Mouse (Mus musculus) heart, embryonic 11.5 days (tissue): Measurements from ENCODE around the gene Serpina12. TPM values are rescaled to one million over a fixed set of nuclear protein-coding genes. Genes with fewer than 3 reads are reported as not detected.
A peak's percentile ranks its signal among the peaks of the same experiment; 100 is the strongest.

ENCODE experiments used
- ATAC-seq: fragments of 200-750 bp; cut with Nextera tagmentation; replicated peaks from 2 replicates; pipeline ENCODE4 v1.8.0; 2017; ENCODE audit warnings: moderate library complexity; ENCODE audit not compliant: insufficient number of reproducible peaks, low FRiP score, low TSS enrichment
- H3K27ac ChIP-seq: fragments of 300-500 bp; sonication (generic); 2 replicates; pipeline ENCODE4 v1.5.1; 2014; ENCODE audit warnings: mild to moderate bottlenecking, low read depth, low read length
- H3K27me3 ChIP-seq: fragments of 300-500 bp; sonication (generic); 2 replicates; pipeline ENCODE4 v1.6.1; 2014; ENCODE audit warnings: mild to moderate bottlenecking, low read length, mixed read lengths; ENCODE audit not compliant: control insufficient read depth, insufficient read depth
- H3K36me3 ChIP-seq: fragments of 300-500 bp; sonication (generic); 2 replicates; pipeline ENCODE4 v1.6.1; 2014; ENCODE audit warnings: mild to moderate bottlenecking, low read length, moderate library complexity, mixed read lengths; ENCODE audit not compliant: control insufficient read depth, insufficient read depth
- H3K4me1 ChIP-seq: fragments of 300-500 bp; sonication (generic); 2 replicates; pipeline ENCODE4 v1.6.1; 2014; ENCODE audit warnings: low read length; ENCODE audit not compliant: control insufficient read depth, insufficient read depth
- H3K4me2 ChIP-seq: fragments of 300-500 bp; sonication (generic); 2 replicates; pipeline ENCODE4 v1.6.1; 2014; ENCODE audit warnings: mild to moderate bottlenecking, moderate library complexity
- H3K4me3 ChIP-seq: fragments of 300-500 bp; sonication (generic); 2 replicates; pipeline ENCODE4 v1.5.1; 2014; ENCODE audit warnings: low read depth, low read length
- H3K9ac ChIP-seq: fragments of 300-500 bp; sonication (generic); 2 replicates; pipeline ENCODE4 v1.6.1; 2014; ENCODE audit warnings: mild to moderate bottlenecking, low read depth, low read length, moderate library complexity
- H3K9me3 ChIP-seq: fragments of 300-500 bp; sonication (generic); replicated peaks from 2 replicates; pipeline ENCODE4 v1.6.1; 2016; ENCODE audit warnings: low read length; ENCODE audit not compliant: control insufficient read depth
- WGBS: fragments of 180-500 bp; shearing (Covaris S2); extraction: QIAGEN DNeasy Blood & Tissue Kit; methylation state at CpG from one replicate; pipeline ENCODE4 v1.1.7; 2014; ENCODE audit not compliant: insufficient replicate concordance; 5-methylcytosine and 5-hydroxymethylcytosine counted together
- polyA plus RNA-seq: library from polyadenylated mRNA; unstranded; fragments of >200 nt; fragmentation: Nextera tagmentation; extraction: Ambion mirVana; gene quantifications from 2 replicates; pipeline ENCODE4 v1.2.1, GENCODE M21; 2014

The Serpina12 gene
- polyA plus RNA-seq, 1 experiment from 2014 or later = not detected

DNA sequence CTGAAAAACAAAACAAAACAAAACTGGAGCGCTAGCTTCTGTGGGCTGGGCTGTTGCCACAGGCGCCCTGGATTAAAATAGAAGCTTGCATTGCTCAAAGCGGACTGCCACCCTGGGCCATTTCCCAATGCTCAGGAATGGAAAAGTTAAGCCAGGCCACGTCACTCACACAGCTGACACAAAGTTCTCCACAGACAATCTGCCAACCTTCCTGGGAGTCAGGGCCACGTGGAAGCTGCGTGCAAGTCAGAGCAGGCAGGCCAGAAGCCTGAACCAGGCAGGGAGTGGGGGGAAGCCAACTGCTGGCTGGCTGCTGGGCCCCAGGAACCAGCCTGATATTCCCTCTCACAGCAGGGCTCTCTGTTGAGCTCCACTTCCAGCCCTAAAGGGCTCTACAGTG is 2.8 kb downstream of the Serpina12 start:
- Histone ChIP-seq H3K9me3 (no peaks in the 10 kb centered on the region), H3K36me3 (no peaks in the 10 kb centered on the region), H3K4me3 (no peak overlapping the region), H3K9ac (no peak overlapping the region), H3K27ac (no peak overlapping the region; the same call in 1 of the 2 replicates), H3K27me3 (no peaks in the 10 kb centered on the region), H3K4me2 (no peak overlapping the region), H3K4me1 (no peaks in the 10 kb centered on the region)
- no peak for ATAC-seq
- WGBS = 47% methylated on average over 6 of the region's 6 CpGs

DNA sequence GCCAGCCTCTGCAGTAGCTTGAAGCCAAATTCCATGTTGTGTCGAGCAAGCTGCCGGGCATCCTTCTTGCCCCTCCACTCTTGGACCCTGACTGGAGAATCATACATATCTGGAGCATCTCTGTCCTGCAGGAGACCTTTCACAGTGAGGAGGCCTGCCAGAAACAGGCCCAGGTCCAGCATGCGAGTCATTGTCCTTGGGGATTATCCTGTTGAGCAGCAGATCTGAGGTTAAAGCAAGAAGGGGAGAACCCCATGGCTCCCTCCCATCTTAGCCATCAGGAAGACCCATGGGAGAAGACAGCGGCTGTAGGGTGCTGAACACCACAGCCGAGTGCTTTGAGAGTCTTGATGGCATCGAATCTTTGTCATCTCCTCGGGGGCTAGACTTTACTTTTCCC is 6.1 kb downstream of the Serpina12 start:
- no peak overlapping the region for H3K4me3 ChIP-seq
- H3K36me3 ChIP-seq = no peaks in the 10 kb centered on the region
- 83% methylated on average over 7 of the region's 7 CpGs for WGBS
- H3K9me3 ChIP-seq = no peaks in the 10 kb centered on the region
- H3K4me2 ChIP-seq = no peak overlapping the region
- H3K9ac ChIP-seq = no peak overlapping the region
- H3K27me3 ChIP-seq = no peaks in the 10 kb centered on the region
- no peak overlapping the region for H3K27ac ChIP-seq
- no peak for ATAC-seq
- H3K4me1 ChIP-seq = no peaks in the 10 kb centered on the region

DNA sequence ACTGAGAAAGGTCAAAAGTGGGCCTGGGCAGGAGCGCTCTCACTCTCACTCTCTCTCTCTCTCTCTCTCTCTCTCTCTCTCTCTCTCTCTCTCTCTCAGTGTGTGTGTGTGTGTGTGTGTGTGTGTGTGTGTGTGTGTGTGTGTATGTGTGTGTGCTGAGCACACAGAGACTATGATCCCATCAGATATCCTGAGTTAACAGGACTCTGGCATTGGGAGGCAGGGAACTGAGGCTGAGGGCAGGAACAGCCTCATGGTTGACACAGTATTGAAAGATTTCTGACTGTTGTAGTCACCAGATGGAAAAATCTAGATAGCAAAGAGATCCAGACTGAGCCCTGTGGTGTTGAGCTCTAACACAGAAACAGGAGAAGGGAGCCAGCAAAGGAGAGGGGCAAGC is 10.5 kb downstream of the Serpina12 start:
- H3K27me3 ChIP-seq = no peaks in the 10 kb centered on the region
- H3K4me3 ChIP-seq = no peak overlapping the region
- H3K4me2 ChIP-seq = no peak overlapping the region
- no peaks in the 10 kb centered on the region for H3K9me3 ChIP-seq
- ATAC-seq = no peak
- H3K36me3 ChIP-seq = no peaks in the 10 kb centered on the region
- no peak overlapping the region for H3K27ac ChIP-seq
- WGBS = 78% methylated on average over 1 of the region's 1 CpGs
- no peaks in the 10 kb centered on the region for H3K4me1 ChIP-seq
- no peak overlapping the region for H3K9ac ChIP-seq

DNA sequence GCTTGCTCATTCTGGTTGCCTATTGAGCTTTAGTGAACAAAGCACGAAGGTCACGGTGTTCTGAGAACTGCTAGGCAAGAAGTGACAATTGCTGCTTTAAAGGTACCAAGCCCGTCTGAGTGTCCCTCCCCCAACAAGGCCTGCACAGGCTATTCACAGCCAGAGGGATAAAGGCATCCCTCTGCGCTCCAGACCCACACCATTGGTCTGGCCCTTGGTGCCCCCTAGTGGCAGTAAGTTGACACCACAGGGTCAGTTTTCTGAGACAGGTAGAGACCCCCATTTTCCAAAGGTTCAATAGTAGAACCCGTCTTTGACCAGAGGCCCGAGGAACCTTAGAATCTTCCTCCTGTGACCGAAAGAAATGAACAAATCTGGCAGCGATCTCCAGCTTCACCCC is 14.3 kb downstream of the Serpina12 start:
- 33% methylated on average over 8 of the region's 8 CpGs for WGBS
- no peak for ATAC-seq

DNA sequence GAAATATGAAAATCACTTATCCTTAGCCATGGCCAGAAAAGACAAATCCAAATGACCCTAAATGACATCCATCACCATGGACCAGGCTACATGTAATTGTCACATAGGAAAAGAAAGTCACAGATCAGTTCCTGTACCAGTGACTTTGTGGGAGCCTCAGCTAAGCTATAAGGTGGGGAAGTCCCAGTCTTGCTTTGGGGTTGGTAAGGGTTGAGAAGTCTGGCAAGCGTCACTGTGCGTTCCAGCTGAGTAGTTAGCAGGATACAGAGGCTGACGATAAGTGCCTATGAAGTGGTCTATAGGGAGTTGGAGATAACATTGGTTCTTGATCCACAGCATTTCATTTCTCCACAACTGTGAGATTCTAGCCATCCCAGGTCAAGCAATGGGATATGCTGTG is 29.0 kb downstream of the Serpina12 start:
- ATAC-seq = no peak
- H3K4me2 ChIP-seq = no peak overlapping the region
- no peaks in the 10 kb centered on the region for H3K4me1 ChIP-seq
- no peak overlapping the region for H3K4me3 ChIP-seq
- H3K27ac ChIP-seq = no peak overlapping the region
- H3K36me3 ChIP-seq = no peaks in the 10 kb centered on the region
- peaks cover 3% of the 10 kb centered on the region; the same call in 1 of the 2 replicates for H3K27me3 ChIP-seq
- H3K9ac ChIP-seq = no peak overlapping the region
- H3K9me3 ChIP-seq = no peaks in the 10 kb centered on the region
- 42% methylated on average over 3 of the region's 3 CpGs for WGBS

More for the DNA sequence above, 14.3 kb downstream of the Serpina12 start:
- Histone ChIP-seq H3K36me3 (no peaks in the 10 kb centered on the region), H3K9me3 (no peaks in the 10 kb centered on the region), H3K4me3 (no peak overlapping the region), H3K27me3 (peaks cover 2% of the 10 kb centered on the region; the same call in 1 of the 2 replicates), H3K4me1 (no peaks in the 10 kb centered on the region), H3K9ac (no peak overlapping the region), H3K4me2 (no peak overlapping the region), H3K27ac (no peak overlapping the region)

DNA sequence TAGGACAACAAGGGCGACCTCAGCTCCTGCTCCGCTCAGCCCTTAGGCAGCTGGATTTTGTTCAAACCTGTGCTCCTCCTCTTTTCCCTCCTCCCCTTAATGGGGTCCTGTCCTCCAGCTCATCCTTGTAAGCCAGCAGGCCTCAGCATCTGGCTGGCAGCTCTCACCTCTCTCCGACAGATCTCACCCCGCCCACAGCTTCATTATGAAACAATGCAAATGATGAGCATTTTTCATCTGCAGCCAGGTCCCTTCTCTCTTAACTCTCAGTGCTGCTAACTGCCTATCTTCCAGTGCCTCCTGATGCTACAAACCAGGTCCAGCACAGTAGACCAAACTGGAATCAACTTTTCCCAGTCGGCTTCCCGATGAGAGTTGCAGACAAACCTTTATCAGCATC is 30.6 kb downstream of the Serpina12 start, which contains the start of gene Serpina9:
Serpina9 (minus strand) TSS at position 136 of the 400 bp plus-strand sequence.
- Histone ChIP-seq H3K36me3 (no peaks in the 10 kb centered on the region), H3K9ac (no peak within 1 kb of the TSS), H3K4me2 (no peak within 1 kb of the TSS), H3K4me1 (no peaks in the 10 kb centered on the region), H3K27me3 (peaks cover 3% of the 10 kb centered on the region; the same call in 1 of the 2 replicates), H3K9me3 (no peaks in the 10 kb centered on the region), H3K4me3 (no peak within 1 kb of the TSS), H3K27ac (no peak within 1 kb of the TSS)
- WGBS = 74% methylated on average over 6 of the region's 6 CpGs
- ATAC-seq = no peak

DNA sequence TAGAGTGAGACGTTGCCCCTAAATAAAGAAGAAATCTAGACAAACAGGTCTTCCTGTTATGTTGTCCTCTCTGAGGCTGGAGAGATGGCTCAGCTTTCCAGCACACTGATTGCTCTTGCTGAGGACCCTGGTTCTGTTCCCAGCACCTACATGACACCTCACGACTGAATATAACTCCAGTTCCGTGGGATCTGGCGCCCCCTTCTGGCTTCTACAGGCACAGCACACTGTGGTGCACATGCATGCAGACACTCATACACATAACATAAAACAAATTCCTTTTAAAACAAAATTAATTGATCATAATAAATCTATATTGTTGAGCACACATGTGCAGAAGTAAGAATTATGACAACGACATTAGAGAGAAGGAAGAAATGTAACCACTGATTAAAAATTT is 39.6 kb downstream of the Serpina12 start:
- no peak overlapping the region for H3K9ac ChIP-seq
- no peak for ATAC-seq
- H3K4me3 ChIP-seq = no peak overlapping the region
- 72% methylated on average over 5 of the region's 5 CpGs for WGBS
- H3K36me3 ChIP-seq = no peaks in the 10 kb centered on the region
- no peaks in the 10 kb centered on the region for H3K9me3 ChIP-seq
- H3K4me2 ChIP-seq = no peak overlapping the region
- H3K27me3 ChIP-seq = no peaks in the 10 kb centered on the region
- peaks cover 2% of the 10 kb centered on the region; the same call in 1 of the 2 replicates for H3K4me1 ChIP-seq
- no peak overlapping the region for H3K27ac ChIP-seq

DNA sequence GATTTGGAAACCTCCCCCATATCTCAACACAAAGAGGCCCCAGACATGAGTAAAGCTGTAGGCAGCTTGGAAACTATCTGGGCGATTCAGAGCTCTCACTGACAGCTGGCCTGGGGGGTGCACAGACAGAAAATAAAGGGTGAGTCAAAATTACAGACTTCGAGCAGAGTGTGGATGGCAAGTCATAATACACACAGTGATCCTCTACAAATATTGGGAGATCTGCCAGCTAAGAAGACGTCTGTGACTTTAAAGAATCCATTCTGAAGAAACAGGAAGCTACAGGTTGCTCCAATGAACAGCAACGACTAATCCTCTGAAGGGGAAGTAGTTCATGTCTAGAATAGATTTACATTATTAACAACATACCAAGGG is 41.0 kb downstream of the Serpina12 start:
- H3K9ac ChIP-seq = no peak overlapping the region
- H3K9me3 ChIP-seq = no peaks in the 10 kb centered on the region
- H3K27ac ChIP-seq = peak overlapping the region; percentile 54; the same call in 1 of the 2 replicates
- no peaks in the 10 kb centered on the region for H3K27me3 ChIP-seq
- 35% methylated on average over 4 of the region's 4 CpGs for WGBS
- H3K4me1 ChIP-seq = peaks cover 2% of the 10 kb centered on the region; the same call in 1 of the 2 replicates
- no peak overlapping the region for H3K4me3 ChIP-seq
- no peak overlapping the region for H3K4me2 ChIP-seq
- no peaks in the 10 kb centered on the region for H3K36me3 ChIP-seq
- ATAC-seq = no peak

DNA sequence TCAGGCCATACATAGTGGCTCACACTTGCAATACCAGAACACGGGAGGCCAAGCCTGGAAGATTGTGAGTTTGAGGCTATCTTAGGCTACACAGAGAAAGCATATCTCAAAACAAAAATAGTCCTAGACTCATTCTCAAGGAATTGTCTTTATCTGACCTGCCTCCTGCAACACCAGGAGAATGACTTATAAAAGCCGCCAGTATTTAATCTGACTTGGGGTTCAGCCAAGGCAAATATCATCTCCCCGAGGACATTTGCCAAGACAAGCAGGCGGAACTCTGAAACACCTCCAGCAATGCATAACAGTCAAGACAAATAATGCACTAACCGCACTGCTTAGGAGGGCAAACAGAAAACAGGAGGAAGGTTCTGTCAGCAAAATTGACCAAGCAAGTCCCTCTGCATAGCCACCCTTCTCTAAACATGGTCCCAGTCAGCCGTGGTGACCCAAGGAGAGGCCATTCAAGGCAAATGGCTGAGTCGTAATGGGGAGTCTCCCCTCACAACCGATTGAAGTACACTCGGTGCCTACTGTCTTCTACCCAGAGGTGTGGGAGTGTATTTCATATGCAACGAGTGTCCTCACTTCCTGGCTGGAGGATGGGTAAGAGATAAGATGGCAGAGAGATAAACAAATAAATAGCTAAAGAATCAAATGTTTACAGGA is 41.5 kb downstream of the Serpina12 start:
- H3K4me3 ChIP-seq = no peak overlapping the region
- H3K9me3 ChIP-seq = no peaks in the 10 kb centered on the region
- H3K27ac ChIP-seq = peak overlapping the region; percentile 54; the same call in 1 of the 2 replicates
- H3K4me1 ChIP-seq = peaks cover 2% of the 10 kb centered on the region; the same call in 1 of the 2 replicates
- H3K4me2 ChIP-seq = peak overlapping the region; percentile 16; the same call in 1 of the 2 replicates
- 51% methylated on average over 10 of the region's 10 CpGs for WGBS
- H3K36me3 ChIP-seq = no peaks in the 10 kb centered on the region
- H3K9ac ChIP-seq = no peak overlapping the region
- H3K27me3 ChIP-seq = no peaks in the 10 kb centered on the region
- peak; percentile 61 for ATAC-seq
